Mouse (Mus musculus) cerebellum, adult 2 months (tissue): ENCODE measurements around the gene Cnih3.

Experiments
- CTCF ChIP-seq: fragments of 200-500 bp; IDR thresholded peaks from 2 replicates; pipeline ENCODE4 v1.5.1; 2011; ENCODE audit warnings: low read depth, mild to moderate bottlenecking, control low read depth, low read length, moderate library complexity, borderline replicate concordance; ENCODE audit not compliant: insufficient read depth
- POLR2A ChIP-seq: fragments of 200-500 bp; IDR thresholded peaks from 2 replicates; pipeline ENCODE4 v1.6.1; 2011; ENCODE audit warnings: low read length, control low read depth, borderline replicate concordance; ENCODE audit not compliant: insufficient read depth

DNA sequence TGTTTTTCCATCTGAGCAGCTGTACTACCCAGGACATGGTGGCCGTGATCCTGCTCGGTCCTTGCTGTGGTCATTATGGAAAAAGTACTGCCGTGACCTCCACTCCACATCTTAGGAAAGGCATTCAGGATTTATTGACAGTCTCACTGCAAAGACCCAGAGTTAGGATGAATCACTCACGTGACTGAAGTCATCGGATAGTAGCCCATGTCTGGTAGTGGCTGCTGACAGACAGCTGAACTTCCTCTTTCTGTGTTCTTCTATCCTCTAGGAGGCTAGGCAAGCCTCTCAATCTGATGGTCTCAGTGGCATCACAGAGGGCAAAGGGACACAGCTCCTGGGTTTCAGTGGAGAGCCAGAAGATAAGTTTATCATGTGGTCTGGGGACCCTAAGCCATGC lies 35.9 kb upstream of the Cnih3 start:
- TF ChIP-seq CTCF (no peak), POLR2A (no peak)
